Mouse (Mus musculus) stomach, postnatal 0 days (tissue): ENCODE results near the gene Nedd9. TPM values are rescaled to one million over a fixed set of nuclear protein-coding genes. Genes with fewer than 3 reads are reported as not detected.

Experiments
- ATAC-seq: fragments of 200-750 bp; cut with Nextera tagmentation; 2 replicates; pipeline ENCODE4 v1.8.0; 2017; ENCODE audit not compliant: low FRiP score, low TSS enrichment
- DNase-seq: peaks from one replicate; pipeline ENCODE4 v3.0.0-alpha.2; 2016; ENCODE audit warnings: low spot score
- H3K27ac ChIP-seq: fragments of 300-500 bp; sonication (generic); replicated peaks from 2 replicates; pipeline ENCODE4 v1.5.1; 2014; ENCODE audit warnings: mild to moderate bottlenecking, control low read depth
- H3K27me3 ChIP-seq: fragments of 300-500 bp; sonication (generic); 2 replicates; pipeline ENCODE4 v1.6.1; 2014; ENCODE audit warnings: low read length; ENCODE audit not compliant: control insufficient read depth, insufficient read depth
- H3K36me3 ChIP-seq: fragments of 300-500 bp; sonication (generic); 2 replicates; pipeline ENCODE4 v1.6.1; 2014; ENCODE audit warnings: low read length, mixed read lengths; ENCODE audit not compliant: control insufficient read depth, insufficient read depth
- H3K4me1 ChIP-seq: fragments of 300-500 bp; sonication (generic); replicated peaks from 2 replicates; pipeline ENCODE4 v1.6.1; 2014; ENCODE audit warnings: antibody characterized with exemption; ENCODE audit not compliant: control insufficient read depth, insufficient read depth
- H3K4me2 ChIP-seq: fragments of 300-500 bp; sonication (generic); replicated peaks from 2 replicates; pipeline ENCODE4 v1.6.1; 2014; ENCODE audit warnings: low read depth, mild to moderate bottlenecking, control low read depth, moderate library complexity
- H3K4me3 ChIP-seq: fragments of 300-500 bp; sonication (generic); 2 replicates; pipeline ENCODE4 v1.5.1; 2014; ENCODE audit warnings: low read depth, low read length, control low read depth
- H3K9ac ChIP-seq: fragments of 300-500 bp; sonication (generic); 2 replicates; pipeline ENCODE4 v1.6.1; 2014; ENCODE audit warnings: mild to moderate bottlenecking, low read length, control low read depth, mixed read lengths
- H3K9me3 ChIP-seq: fragments of 300-500 bp; sonication (generic); 2 replicates; pipeline ENCODE4 v1.6.1; 2016; ENCODE audit warnings: low read length; ENCODE audit not compliant: control insufficient read depth
- CTCF ChIP-seq: IDR thresholded peaks from 2 replicates; pipeline ENCODE4 v1.5.1; 2016; ENCODE audit warnings: antibody characterized with exemption, low read depth, mild to moderate bottlenecking, moderate library complexity
- EP300 ChIP-seq: optimal IDR thresholded peaks from 2 replicates; pipeline ENCODE3; 2016; ENCODE audit warnings: antibody characterized with exemption
- WGBS: fragments of 180-500 bp; shearing (Covaris S2); extraction: QIAGEN DNeasy Blood & Tissue Kit; methylation state at CpG from one replicate; pipeline ENCODE4 v1.1.7; 2014; 5-methylcytosine and 5-hydroxymethylcytosine counted together
- polyA plus RNA-seq: library from polyadenylated mRNA; unstranded; fragments of >200 nt; fragmentation: Nextera tagmentation; extraction: Ambion mirVana; gene quantifications from 2 replicates; pipeline ENCODE4 v1.2.1, GENCODE M21; 2015

Nedd9 gene
- polyA plus RNA-seq, 1 experiment from 2014 or later, result 17.1 TPM

DNA sequence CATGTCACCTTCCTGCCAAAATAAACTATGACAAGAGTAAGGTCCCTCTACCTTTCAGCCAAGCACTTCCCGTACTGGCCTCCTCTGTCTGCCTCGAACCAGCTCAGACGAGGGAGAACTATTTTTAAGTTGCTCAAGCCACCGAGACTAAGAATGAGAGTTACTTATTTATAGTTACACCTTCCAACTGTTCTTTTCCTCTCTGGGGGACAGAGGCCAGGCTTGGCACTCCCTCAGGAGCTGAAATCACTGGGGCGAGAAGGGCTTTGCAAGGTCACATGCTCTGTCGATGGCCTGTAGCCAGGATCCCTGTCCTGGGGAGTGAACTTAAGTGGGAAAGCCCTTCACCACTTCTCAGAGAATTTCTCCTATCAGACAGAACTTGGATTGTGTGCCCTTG is 150.9 kb downstream of the Nedd9 start:
- TF ChIP-seq EP300 (no peak), CTCF (no peak)
- peak; percentile 76 for DNase-seq
- H3K27ac ChIP-seq, result peak overlapping the region; percentile 81
- 0 out of 2 replicates have a peak, but pooled peaks cover 3% of the 10 kb centered on the region for H3K36me3 ChIP-seq
- H3K9ac ChIP-seq, result no peak overlapping the region
- H3K9me3 ChIP-seq, result no peaks in the 10 kb centered on the region
- H3K27me3 ChIP-seq, result no peaks in the 10 kb centered on the region
- ATAC-seq, result peak; percentile 64
- no peak overlapping the region for H3K4me3 ChIP-seq
- peak overlapping the region; percentile 15; the same call in 1 of the 2 replicates for H3K4me2 ChIP-seq
- peaks cover 18% of the 10 kb centered on the region for H3K4me1 ChIP-seq
- WGBS, result 20% methylated on average over 6 of the region's 6 CpGs

DNA sequence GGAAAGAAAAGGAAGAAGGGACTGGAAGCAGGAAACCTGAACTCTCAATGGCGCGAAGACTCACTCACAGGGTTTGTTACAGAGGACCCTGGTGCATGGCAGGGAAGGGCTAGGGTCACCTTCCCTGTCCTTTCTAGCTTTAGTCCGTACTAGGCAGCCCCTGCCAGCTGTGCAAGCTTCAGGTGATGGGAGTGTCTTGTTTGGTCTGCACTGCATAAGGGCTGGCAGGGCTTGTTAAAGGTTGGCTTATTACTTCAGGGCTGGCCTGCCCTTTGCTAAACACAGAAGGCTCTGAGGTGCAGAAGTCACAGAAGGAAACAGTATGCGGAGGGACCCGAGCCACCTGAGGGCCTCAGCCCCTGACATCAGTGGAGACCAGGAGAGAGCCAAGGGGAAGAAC is 151.4 kb downstream of the Nedd9 start:
- Histone ChIP-seq H3K4me1 (peaks cover 18% of the 10 kb centered on the region), H3K36me3 (0 out of 2 replicates have a peak, but pooled peaks cover 3% of the 10 kb centered on the region), H3K4me3 (no peak overlapping the region), H3K9me3 (no peaks in the 10 kb centered on the region), H3K9ac (0 out of 2 replicates have a peak overlapping the region, but pooled peaks have one; percentile 14), H3K27ac (peak overlapping the region; percentile 81), H3K27me3 (no peaks in the 10 kb centered on the region), H3K4me2 (peak overlapping the region; percentile 15; the same call in 1 of the 2 replicates)
- ATAC-seq (peak; percentile 63), DNase-seq (peak; percentile 47)
- TF ChIP-seq EP300 (no peak), CTCF (no peak)
- WGBS, result 65% methylated on average over 5 of the region's 5 CpGs

DNA sequence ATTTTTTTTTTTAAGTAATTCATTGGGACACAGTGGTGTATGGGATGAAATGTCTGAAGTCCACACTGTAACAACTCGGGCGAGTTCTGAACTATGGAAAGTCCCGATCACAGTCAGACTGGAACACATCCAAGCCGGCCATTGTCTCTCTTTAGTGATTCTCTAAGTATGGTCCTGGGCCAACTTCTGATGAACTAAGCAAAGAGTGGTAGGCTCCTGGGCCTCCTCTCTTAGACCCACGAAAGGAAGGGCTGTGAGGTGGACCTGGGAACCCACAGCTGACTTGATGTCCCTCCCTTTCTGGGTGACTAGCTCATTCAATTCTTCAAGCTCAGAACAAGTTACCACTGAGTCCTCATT is 152.5 kb downstream of the Nedd9 start:
- ATAC-seq (no peak), DNase-seq (no peak)
- Histone ChIP-seq H3K9me3 (no peaks in the 10 kb centered on the region), H3K36me3 (peaks cover 3% of the 10 kb centered on the region; the same call in 1 of the 2 replicates), H3K4me3 (no peak overlapping the region), H3K27ac (no peak overlapping the region), H3K4me1 (peaks cover 18% of the 10 kb centered on the region), H3K9ac (no peak overlapping the region), H3K4me2 (no peak overlapping the region), H3K27me3 (no peaks in the 10 kb centered on the region)
- no peak for TF ChIP-seq CTCF
- TF ChIP-seq EP300, result no peak
- 53% methylated on average over 5 of the region's 5 CpGs for WGBS

DNA sequence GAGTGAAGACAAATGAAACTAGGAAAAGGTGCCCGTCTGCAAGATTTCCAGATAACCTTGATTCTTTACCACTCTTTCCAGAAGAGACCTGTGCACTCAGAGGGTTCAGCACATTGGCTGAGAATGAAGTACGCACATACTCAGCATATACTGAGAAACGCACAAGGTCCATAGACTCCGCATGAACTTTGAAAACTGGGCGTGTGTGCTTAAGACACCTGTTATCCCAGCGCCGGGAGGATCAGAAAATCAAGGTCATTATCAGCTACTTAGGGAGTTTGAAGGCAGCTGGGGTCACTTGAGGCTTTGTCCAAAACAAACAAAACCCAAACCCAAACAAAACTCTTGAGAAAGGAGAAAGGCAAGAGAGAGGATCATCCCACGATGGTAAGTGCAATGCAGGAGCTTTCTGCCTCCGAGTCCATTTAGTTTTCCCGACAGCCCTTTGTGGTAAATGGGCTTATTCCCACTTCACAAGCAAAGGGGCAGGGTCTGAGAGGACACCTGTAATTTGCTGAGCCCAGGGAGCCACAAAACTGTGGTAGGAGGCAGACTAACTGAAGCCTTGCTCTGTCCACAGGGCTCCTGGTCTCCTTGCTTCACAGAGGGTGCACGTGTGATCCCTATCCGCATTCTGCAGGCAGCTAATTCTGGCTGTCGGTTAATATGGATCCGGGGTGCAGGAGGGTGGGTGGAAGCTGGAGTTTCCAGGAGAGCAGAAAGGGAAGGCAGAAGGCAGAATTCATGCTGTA is 153.1 kb downstream of the Nedd9 start:
- H3K9ac ChIP-seq, result no peak overlapping the region
- ATAC-seq, result 0 out of 2 replicates have a peak, but pooled peaks have one; percentile 16
- H3K4me1 ChIP-seq, result peaks cover 18% of the 10 kb centered on the region
- peaks cover 3% of the 10 kb centered on the region; the same call in 1 of the 2 replicates for H3K36me3 ChIP-seq
- WGBS, result 47% methylated on average over 14 of the region's 14 CpGs
- TF ChIP-seq CTCF (no peak), EP300 (no peak)
- peak overlapping the region; percentile 40; the same call in 1 of the 2 replicates for H3K27ac ChIP-seq
- no peak overlapping the region for H3K4me3 ChIP-seq
- no peaks in the 10 kb centered on the region for H3K9me3 ChIP-seq
- H3K4me2 ChIP-seq, result no peak overlapping the region
- no peaks in the 10 kb centered on the region for H3K27me3 ChIP-seq
- no peak for DNase-seq

DNA sequence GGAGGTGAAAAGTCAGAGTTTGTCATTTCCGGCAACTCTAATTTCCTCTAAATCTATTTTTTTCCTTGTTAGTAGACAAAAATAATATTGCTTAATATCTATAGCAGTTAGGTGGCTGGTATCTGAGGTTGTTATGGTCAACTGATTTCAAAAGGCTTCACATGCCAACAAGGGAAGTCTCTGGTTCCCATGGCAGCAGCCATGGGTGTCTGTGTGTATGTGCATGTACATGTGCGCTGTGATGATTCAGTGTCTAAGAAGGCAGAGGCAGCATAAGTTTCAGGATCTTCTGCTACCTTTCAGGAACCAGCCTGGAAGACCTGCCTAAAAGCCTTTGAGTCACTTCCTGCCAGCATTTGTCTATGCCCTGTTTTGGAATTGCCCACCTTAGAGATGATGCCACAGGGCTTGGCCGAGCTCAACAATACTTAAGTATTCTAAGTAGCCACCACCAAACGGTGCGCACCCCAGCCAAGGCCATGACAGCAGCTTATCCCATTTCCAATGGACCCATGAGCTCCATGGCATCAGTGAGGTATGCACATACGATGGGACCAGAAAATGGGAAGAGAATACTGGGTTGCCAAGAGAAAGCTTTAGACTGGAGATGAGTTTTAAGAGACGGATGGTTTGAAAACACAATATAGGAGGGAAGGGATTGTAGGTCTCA is 155.4 kb downstream of the Nedd9 start:
- no peak for TF ChIP-seq EP300
- TF ChIP-seq CTCF, result no peak
- Histone ChIP-seq H3K27ac (no peak overlapping the region), H3K9ac (no peak overlapping the region), H3K36me3 (no peaks in the 10 kb centered on the region; the same call in 1 of the 2 replicates), H3K9me3 (no peaks in the 10 kb centered on the region), H3K27me3 (no peaks in the 10 kb centered on the region), H3K4me1 (peaks cover 16% of the 10 kb centered on the region), H3K4me2 (no peak overlapping the region), H3K4me3 (no peak overlapping the region)
- no peak for ATAC-seq
- 92% methylated on average over 7 of the region's 7 CpGs for WGBS
- DNase-seq, result no peak
